ENCODE assay signal across 8 mouse cellular contexts in genomic region chr5:92277437-92278394, GRCm38 (mm10). TPM values are rescaled to one million over a fixed set of nuclear protein-coding genes. Genes with fewer than 3 reads are reported as not detected.
DNase-seq lines count a peak whose midpoint lies in the region; ATAC-seq and TF ChIP-seq lines count a peak whose summit lies in the region.

Gene Naaa, minus strand, starts transcription at chr5:92278170.

- H3K27me3 ChIP-seq in embryonic facial prominence, embryonic 14.5 days (replicated peaks; ENCODE audit: control insufficient read depth, insufficient read depth, low read length) = 0 out of 2 replicates have a peak, but pooled peaks cover 3% of the 10 kb centered on the region
- no peaks in the 10 kb centered on the region for H3K27me3 ChIP-seq in heart, adult 2 months (ENCODE audit: control insufficient read depth, insufficient read depth, low read length)
- H3K27me3 ChIP-seq in limb, embryonic 13.5 days = no peaks in the 10 kb centered on the region
- H3K27me3 ChIP-seq in midbrain, embryonic 16.5 days (ENCODE audit: control insufficient read depth, insufficient read depth, low read depth, low read length) = no peaks in the 10 kb centered on the region

- intact Hi-C loops in heart, adult 2 months (cut with DNase I) = loop anchor here (2.0 kb wide), 1 partner anchor 31 kb away; no protein-coding TSS in a partner anchor

- H3K4me3 ChIP-seq in embryonic facial prominence, embryonic 14.5 days (ENCODE audit: low read depth, low read length) = peak within 1 kb of the TSS; percentile 67
- H3K4me3 ChIP-seq in heart, adult 2 months = peak within 1 kb of the TSS; percentile 78
- H3K4me3 ChIP-seq in limb, embryonic 13.5 days = peak within 1 kb of the TSS; percentile 67
- H3K4me3 ChIP-seq in midbrain, embryonic 16.5 days (ENCODE audit: low read depth, low read length) = peak within 1 kb of the TSS; percentile 69

- TF ChIP-seq POLR2A in heart, adult 2 months (IDR thresholded peaks at IDR 0.05; ENCODE audit: insufficient read depth, low read depth, low read length) = peak; percentile 84

- 4% methylated on average over 44 of the region's 54 CpGs for WGBS in embryonic facial prominence, embryonic 14.5 days
- WGBS in heart, adult 2 months = 3% methylated on average over 54 of the region's 54 CpGs
- 3% methylated on average over 54 of the region's 54 CpGs for WGBS in limb, embryonic 13.5 days
- 3% methylated on average over 54 of the region's 54 CpGs for WGBS in midbrain, embryonic 16.5 days

- DNase-seq in 3T3-L1 (ENCODE audit: low read depth, low spot score) = peak; percentile 87
- DNase-seq in adrenal gland, postnatal 4 days (ENCODE audit: low spot score in 2 of 2) = peak; percentile 58 to 75
- DNase-seq in embryonic facial prominence, embryonic 14.5 days (ENCODE audit: low spot score) = peak; percentile 92
- peak; percentile 89 to 95 for DNase-seq in heart, adult 2 months
- peak; percentile 90 for DNase-seq in kidney, adult 8-10 months
- DNase-seq in spleen, postnatal 10 days (ENCODE audit: low spot score in 2 of 2) = peak; percentile 69 to 84

- no peaks in the 10 kb centered on the region for H3K36me3 ChIP-seq in embryonic facial prominence, embryonic 14.5 days (ENCODE audit: control insufficient read depth, insufficient read depth, low read length)
- no peaks in the 10 kb centered on the region for H3K36me3 ChIP-seq in heart, adult 2 months (ENCODE audit: control insufficient read depth, insufficient read depth, low read length)
- no peaks in the 10 kb centered on the region for H3K36me3 ChIP-seq in limb, embryonic 13.5 days
- no peaks in the 10 kb centered on the region for H3K36me3 ChIP-seq in midbrain, embryonic 16.5 days (ENCODE audit: control insufficient read depth, insufficient read depth, low read length)

- H3K9ac ChIP-seq in embryonic facial prominence, embryonic 14.5 days (ENCODE audit: low read depth, low read length) = peak within 1 kb of the TSS; percentile 68
- peak within 1 kb of the TSS; percentile 78 for H3K9ac ChIP-seq in heart, adult 2 months (ENCODE audit: low read depth, low read length)
- H3K9ac ChIP-seq in limb, embryonic 13.5 days = peak within 1 kb of the TSS; percentile 64
- H3K9ac ChIP-seq in midbrain, embryonic 16.5 days (ENCODE audit: low read depth, low read length) = peak within 1 kb of the TSS; percentile 77

- H3K27ac ChIP-seq in embryonic facial prominence, embryonic 14.5 days (replicated peaks; ENCODE audit: low read depth, low read length) = peak within 1 kb of the TSS; percentile 35; the same call in 1 of the 2 replicates
- H3K27ac ChIP-seq in heart, adult 2 months = peak within 1 kb of the TSS; percentile 87
- no peak within 1 kb of the TSS for H3K27ac ChIP-seq in limb, embryonic 13.5 days
- peak within 1 kb of the TSS; percentile 75 for H3K27ac ChIP-seq in midbrain, embryonic 16.5 days (ENCODE audit: low read length)

- H3K79me2 ChIP-seq in heart, adult 2 months (replicated peaks; ENCODE audit: control insufficient read depth, insufficient read depth, low read length) = no peaks in the 10 kb centered on the region

- H3K9me3 ChIP-seq in embryonic facial prominence, embryonic 14.5 days (ENCODE audit: control insufficient read depth, low read length) = no peaks in the 10 kb centered on the region
- no peaks in the 10 kb centered on the region for H3K9me3 ChIP-seq in limb, embryonic 13.5 days
- no peaks in the 10 kb centered on the region for H3K9me3 ChIP-seq in midbrain, embryonic 16.5 days (replicated peaks; ENCODE audit: control insufficient read depth, low read length, poor library complexity, severe bottlenecking)

- peak within 1 kb of the TSS; percentile 88 for H3K4me2 ChIP-seq in embryonic facial prominence, embryonic 14.5 days (ENCODE audit: low read depth, low read length)
- peak within 1 kb of the TSS; percentile 91 for H3K4me2 ChIP-seq in limb, embryonic 13.5 days (replicated peaks)
- H3K4me2 ChIP-seq in midbrain, embryonic 16.5 days (ENCODE audit: low read length) = peak within 1 kb of the TSS; percentile 91

- H3K4me1 ChIP-seq in embryonic facial prominence, embryonic 14.5 days (ENCODE audit: control insufficient read depth, insufficient read depth, low read length) = peaks cover 7% of the 10 kb centered on the region; the same call in 1 of the 2 replicates
- no peaks in the 10 kb centered on the region; the same call in 1 of the 2 replicates for H3K4me1 ChIP-seq in heart, adult 2 months (ENCODE audit: control insufficient read depth, insufficient read depth, low read length)
- peaks cover 12% of the 10 kb centered on the region for H3K4me1 ChIP-seq in limb, embryonic 13.5 days
- peaks cover 10% of the 10 kb centered on the region for H3K4me1 ChIP-seq in midbrain, embryonic 16.5 days (ENCODE audit: control insufficient read depth, insufficient read depth, low read length)

- 0 out of 2 replicates have a peak, but pooled peaks have one; percentile 45 for TF ChIP-seq EP300 in heart, adult 2 months (IDR thresholded peaks at IDR 0.05; ENCODE audit: insufficient read depth, low read depth, low read length)

- TF ChIP-seq CTCF in heart, adult 2 months (IDR thresholded peaks at IDR 0.05) = peak; percentile 72

- ATAC-seq in embryonic facial prominence, embryonic 14.5 days (ENCODE audit: low read depth) = peak; percentile 94
- ATAC-seq in limb, embryonic 13.5 days (ENCODE audit: low FRiP score, low read depth) = peak; percentile 92
- ATAC-seq in midbrain, embryonic 16.5 days = peak; percentile 91

RNA-seq across cellular contexts. Expression of gene Naaa, which starts in this region (rescaled TPM):
- 10 to 100 TPM; 23.3 to 24.8 TPM for total RNA-seq in adrenal gland, postnatal 4 days (2021)
- polyA plus RNA-seq in embryonic facial prominence, embryonic 14.5 days (2014; fragmentation: Nextera tagmentation; extraction: Ambion mirVana) = 15.1 and 17.4 TPM in 2 replicates
- total RNA-seq in heart, adult 2 months (2021) = 10 to 100 TPM; 14.2 to 16.1 TPM
- polyA plus RNA-seq in heart, adult 2 months (2012; rRNA removed) = 16.8 and 20.4 TPM in 2 replicates
- 11.6 and 12.3 TPM in 2 replicates for polyA plus RNA-seq in limb, embryonic 13.5 days (2015; fragmentation: Nextera tagmentation; extraction: Ambion mirVana)
- polyA plus RNA-seq in midbrain, embryonic 16.5 days (2015; fragmentation: Nextera tagmentation; extraction: Ambion mirVana) = 13.7 and 22.1 TPM in 2 replicates
